Mouse (Mus musculus): ENCODE measurements at regions not wholly inside any gene's neighbourhood (a gene's known extent, or its start where the extent isn't known, plus 50 kb on each side); places are given as distances from the start of the nearest gene placed in this dataset.

DNA sequence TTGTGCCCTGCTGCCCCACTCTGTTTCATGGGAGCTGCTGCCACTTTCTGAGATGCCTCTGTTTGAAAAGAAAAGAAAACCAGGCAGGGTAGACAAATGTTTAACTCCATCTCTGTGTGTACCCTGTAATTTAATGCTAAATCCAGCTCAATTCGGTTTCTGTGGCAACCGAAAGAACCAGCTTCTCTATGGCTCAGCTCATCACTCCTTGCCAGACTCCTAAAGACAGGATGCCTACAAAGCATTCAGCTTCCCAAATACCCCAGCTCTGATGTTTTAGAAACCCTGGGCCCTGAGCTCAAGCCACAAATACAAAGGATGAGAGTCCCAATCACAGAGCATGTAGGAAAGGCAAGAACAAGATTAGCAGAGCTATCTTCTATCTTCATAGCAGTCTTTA lies 106.8 kb upstream of the Xcl1 start:
- TF ChIP-seq CTCF (IDR thresholded peaks at IDR 0.05; ENCODE audit: extremely low read depth, insufficient read length, insufficient replicate concordance, low read depth, low read length), result no peak
- no peak for TF ChIP-seq POLR2A (IDR thresholded peaks at IDR 0.05; ENCODE audit: low read depth, low read length)
